Mouse (Mus musculus) intestine, embryonic 16.5 days (tissue): ENCODE results near the gene Gm43064. TPM values are rescaled to one million over a fixed set of nuclear protein-coding genes. Genes with fewer than 3 reads are reported as not detected.
"Not testable (repeated sequence)": the region's sequence is repeated elsewhere in the genome, so short reads cannot be mapped to it uniquely, and the experiment has no call there.

Experiments used
- ATAC-seq: fragments of 200-750 bp; cut with Nextera tagmentation; 2 replicates; pipeline ENCODE4 v1.8.0; 2017; ENCODE audit warnings: moderate TSS enrichment, moderate library complexity
- H3K27ac ChIP-seq: fragments of 300-500 bp; sonication (generic); 2 replicates; pipeline ENCODE4 v1.5.1; 2014; ENCODE audit warnings: mild to moderate bottlenecking, low read length
- H3K27me3 ChIP-seq: fragments of 300-500 bp; sonication (generic); replicated peaks from 2 replicates; pipeline ENCODE4 v1.6.1; 2014; ENCODE audit warnings: low read length, control low read depth, mixed read lengths; ENCODE audit not compliant: control insufficient read depth, insufficient read depth
- H3K36me3 ChIP-seq: fragments of 300-500 bp; sonication (generic); 2 replicates; pipeline ENCODE4 v1.6.1; 2014; ENCODE audit warnings: low read length, control low read depth; ENCODE audit not compliant: control insufficient read depth, insufficient read depth
- H3K4me1 ChIP-seq: fragments of 300-500 bp; sonication (generic); 2 replicates; pipeline ENCODE4 v1.6.1; 2014; ENCODE audit warnings: low read length, control low read depth, mixed read lengths; ENCODE audit not compliant: control insufficient read depth, insufficient read depth
- H3K4me2 ChIP-seq: fragments of 300-500 bp; sonication (generic); 2 replicates; pipeline ENCODE4 v1.6.1; 2014; ENCODE audit warnings: low read depth, low read length, control low read depth
- H3K4me3 ChIP-seq: fragments of 300-500 bp; sonication (generic); 2 replicates; pipeline ENCODE4 v1.5.1; 2014; ENCODE audit warnings: mild to moderate bottlenecking, low read length
- H3K9ac ChIP-seq: fragments of 300-500 bp; sonication (generic); 2 replicates; pipeline ENCODE4 v1.6.1; 2014; ENCODE audit warnings: low read depth, low read length
- H3K9me3 ChIP-seq: fragments of 300-500 bp; sonication (generic); 2 replicates; pipeline ENCODE4 v1.6.1; 2016; ENCODE audit warnings: low read length, control low read depth; ENCODE audit not compliant: control insufficient read depth
- WGBS: fragments of 180-500 bp; shearing (Covaris S2); extraction: QIAGEN DNeasy Blood & Tissue Kit; methylation state at CpG from one replicate; pipeline ENCODE4 v1.1.7; 2014; 5-methylcytosine and 5-hydroxymethylcytosine counted together
- polyA plus RNA-seq: library from polyadenylated mRNA; unstranded; fragments of >200 nt; fragmentation: Nextera tagmentation; extraction: Ambion mirVana; gene quantifications from 2 replicates; pipeline ENCODE4 v1.2.1, GENCODE M21; 2015

The Gm43064 gene
- polyA plus RNA-seq, 1 experiment from 2014 or later, result 0.45 TPM

DNA sequence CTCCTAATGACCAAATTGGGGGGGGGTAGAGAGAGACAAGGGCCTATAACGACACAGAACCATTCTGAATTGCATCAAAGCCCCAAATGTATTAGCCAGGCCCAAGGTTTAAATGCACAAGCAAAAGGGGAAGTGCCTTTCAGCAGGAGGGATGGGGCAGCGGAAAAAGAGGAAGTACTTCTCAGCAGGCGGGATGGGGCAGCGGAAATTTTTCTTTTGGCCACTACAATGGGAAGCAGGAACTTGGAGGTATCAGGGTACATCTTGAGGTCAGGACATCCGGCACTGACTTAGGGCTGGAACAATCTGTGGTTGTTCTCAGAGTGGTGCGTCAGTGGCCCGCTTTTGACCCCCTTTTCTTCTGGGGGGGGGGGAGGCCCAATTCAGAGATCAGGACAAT, 31.6 kb downstream of the Gm43064 start:
- H3K27ac ChIP-seq, H3K4me3 ChIP-seq, H3K4me1 ChIP-seq, H3K36me3 ChIP-seq, H3K27me3 ChIP-seq, H3K9me3 ChIP-seq, H3K9ac ChIP-seq, H3K4me2 ChIP-seq, ATAC-seq: not testable (repeated sequence)
- WGBS, result 90% methylated on average over 7 of the region's 7 CpGs

DNA sequence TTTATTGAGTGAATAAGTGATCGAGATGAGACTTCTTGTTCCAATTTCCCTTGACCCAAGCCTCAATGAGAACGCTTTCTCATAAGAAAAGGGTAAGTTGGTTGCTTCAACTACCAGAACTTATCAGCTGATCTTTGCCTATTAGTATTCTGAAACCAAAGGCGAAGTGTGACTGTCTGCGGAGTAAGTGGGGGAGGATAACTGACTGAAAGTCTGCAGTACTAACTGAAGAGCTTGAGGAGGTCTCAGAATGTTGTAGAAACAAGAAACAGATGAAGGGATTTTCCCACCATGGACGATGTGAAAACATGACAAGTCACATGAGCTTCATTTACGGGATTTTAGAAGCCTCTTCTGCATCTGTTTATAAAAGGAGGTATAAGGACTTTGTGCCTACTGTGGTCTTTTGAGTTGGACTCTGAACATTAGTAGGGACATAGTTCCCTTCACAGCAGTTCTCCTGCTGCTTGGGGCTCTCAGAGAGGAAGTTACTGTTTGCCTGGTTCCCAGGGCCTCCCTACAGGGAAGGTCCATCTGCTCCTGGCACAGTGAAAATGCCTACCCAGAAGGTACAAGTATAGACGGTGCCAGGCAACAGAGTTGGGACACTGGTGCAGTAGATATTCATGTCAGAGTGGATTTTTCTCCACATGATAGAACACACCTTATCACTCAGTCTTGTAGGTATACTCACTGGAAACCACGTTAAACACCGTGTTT, 41.4 kb downstream of the Gm43064 start:
- no peaks in the 10 kb centered on the region for H3K4me1 ChIP-seq
- no peaks in the 10 kb centered on the region for H3K9me3 ChIP-seq
- peak; percentile 82 for ATAC-seq
- WGBS, result 74% methylated on average over 9 of the region's 9 CpGs
- no peaks in the 10 kb centered on the region for H3K36me3 ChIP-seq
- no peak overlapping the region for H3K9ac ChIP-seq
- H3K4me2 ChIP-seq, result no peak overlapping the region
- no peak overlapping the region for H3K4me3 ChIP-seq
- no peaks in the 10 kb centered on the region for H3K27me3 ChIP-seq
- H3K27ac ChIP-seq, result no peak overlapping the region

DNA sequence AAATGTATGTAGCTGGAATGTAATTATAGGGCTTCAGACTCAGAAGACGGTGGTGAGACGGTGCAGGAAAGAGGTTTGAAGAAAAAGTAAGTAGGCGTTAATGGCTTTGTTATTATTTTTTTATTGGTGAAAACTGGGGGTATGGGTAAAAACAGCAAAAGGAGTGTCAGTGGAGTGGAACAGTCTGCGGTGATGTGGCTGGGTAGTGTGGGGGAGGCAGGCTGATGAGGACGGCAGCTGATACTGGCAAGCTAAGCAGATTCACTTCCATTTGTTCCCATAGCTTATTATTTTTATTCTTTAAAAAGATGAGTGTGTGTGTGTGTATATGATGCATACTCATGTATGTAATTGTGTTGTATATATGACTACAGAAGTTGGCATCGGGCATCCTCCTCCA, 42.1 kb downstream of the Gm43064 start:
- no peak overlapping the region for H3K4me2 ChIP-seq
- H3K36me3 ChIP-seq, result no peaks in the 10 kb centered on the region
- no peaks in the 10 kb centered on the region for H3K9me3 ChIP-seq
- H3K9ac ChIP-seq, result no peak overlapping the region
- H3K4me3 ChIP-seq, result no peak overlapping the region
- no peaks in the 10 kb centered on the region for H3K4me1 ChIP-seq
- no peak for ATAC-seq
- no peaks in the 10 kb centered on the region for H3K27me3 ChIP-seq
- WGBS, result 90% methylated on average over 6 of the region's 6 CpGs
- H3K27ac ChIP-seq, result no peak overlapping the region

DNA sequence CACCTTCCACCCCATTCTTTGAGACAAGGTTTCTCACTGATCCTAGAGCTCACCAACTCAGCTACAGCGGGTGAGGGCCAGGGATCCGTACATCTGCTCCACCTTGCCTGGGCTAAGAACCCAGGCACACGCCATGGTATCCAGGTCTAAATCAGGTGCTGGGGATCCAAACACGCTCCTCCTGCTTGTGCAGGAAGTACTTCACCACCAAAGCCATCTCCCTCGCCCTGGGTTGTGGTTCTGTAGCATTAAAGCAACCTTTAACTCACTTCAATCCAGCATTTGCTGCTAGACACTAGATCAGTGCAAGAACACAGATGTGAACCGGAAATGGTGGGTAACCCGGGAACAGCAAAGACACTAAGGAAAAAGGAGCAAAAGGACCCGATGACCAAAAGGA, 42.5 kb downstream of the Gm43064 start:
- ATAC-seq, result no peak
- Histone ChIP-seq H3K4me3 (no peak overlapping the region), H3K9ac (no peak overlapping the region), H3K4me1 (no peaks in the 10 kb centered on the region), H3K36me3 (no peaks in the 10 kb centered on the region), H3K9me3 (no peaks in the 10 kb centered on the region), H3K4me2 (no peak overlapping the region), H3K27ac (no peak overlapping the region), H3K27me3 (no peaks in the 10 kb centered on the region)
- 92% methylated on average over 8 of the region's 8 CpGs for WGBS

DNA sequence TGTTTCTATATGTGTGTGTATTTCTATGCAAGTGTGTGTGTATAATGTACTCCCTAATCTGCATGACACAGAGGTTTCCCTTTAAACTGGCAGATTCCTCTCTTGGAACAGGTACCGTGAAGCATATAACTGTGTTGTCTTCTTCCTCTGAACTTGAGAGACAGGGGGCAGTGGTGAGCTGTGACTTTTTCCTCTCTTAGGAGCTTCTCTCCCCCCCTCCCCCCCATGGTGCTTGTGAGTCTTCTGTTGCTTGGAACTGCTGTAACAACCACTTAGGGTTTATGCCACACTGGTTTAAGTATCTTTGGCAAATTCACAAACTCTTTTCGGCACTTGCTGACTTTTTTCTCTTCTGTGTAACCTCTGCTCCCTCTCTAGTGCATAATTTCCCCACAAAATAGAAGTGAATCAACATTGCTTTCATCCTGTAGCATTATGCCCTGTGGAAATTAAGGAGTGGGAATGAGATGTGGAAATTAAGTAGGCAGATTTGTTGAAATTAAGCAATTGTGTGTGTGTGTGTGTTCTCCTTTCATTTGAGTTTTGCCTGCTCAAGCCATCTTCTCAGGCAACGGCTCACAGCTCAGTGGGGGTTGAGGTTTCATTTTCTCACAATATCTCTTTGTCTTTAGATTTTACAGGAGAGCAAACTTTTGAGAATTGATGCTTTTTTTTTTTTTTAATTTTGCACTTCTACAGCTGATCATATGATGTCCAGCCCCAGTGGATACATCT, 43.4 kb downstream of the Gm43064 start:
- Histone ChIP-seq H3K4me2 (no peak overlapping the region), H3K9ac (no peak overlapping the region), H3K27ac (no peak overlapping the region), H3K36me3 (no peaks in the 10 kb centered on the region), H3K4me3 (no peak overlapping the region), H3K27me3 (no peaks in the 10 kb centered on the region), H3K9me3 (no peaks in the 10 kb centered on the region), H3K4me1 (no peaks in the 10 kb centered on the region)
- ATAC-seq, result no peak
- 65% methylated on average over 3 of the region's 3 CpGs for WGBS

DNA sequence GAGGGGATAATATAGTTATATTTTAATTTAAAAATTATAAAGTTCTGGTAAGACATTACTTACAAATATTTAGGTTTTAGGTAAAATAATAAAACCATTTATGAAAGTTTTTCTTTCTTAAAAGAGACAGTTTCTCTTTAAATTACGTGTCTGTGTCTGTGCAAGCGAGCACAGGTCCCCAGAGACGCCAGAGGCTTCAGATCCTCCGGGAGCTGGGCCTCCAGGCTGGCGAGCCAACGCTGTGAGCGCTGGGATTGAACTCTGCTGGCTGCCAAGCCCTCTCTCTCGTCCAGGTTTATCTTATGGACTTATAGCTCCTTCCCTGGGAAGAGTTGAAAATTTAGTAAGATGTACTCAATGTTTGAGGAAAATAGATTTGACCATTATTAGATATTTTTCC, 44.4 kb downstream of the Gm43064 start:
- no peak overlapping the region for H3K9ac ChIP-seq
- H3K9me3 ChIP-seq, result no peaks in the 10 kb centered on the region
- H3K4me3 ChIP-seq, result no peak overlapping the region
- no peak overlapping the region for H3K4me2 ChIP-seq
- no peaks in the 10 kb centered on the region for H3K27me3 ChIP-seq
- H3K27ac ChIP-seq, result no peak overlapping the region
- no peaks in the 10 kb centered on the region for H3K4me1 ChIP-seq
- no peaks in the 10 kb centered on the region for H3K36me3 ChIP-seq
- WGBS, result 51% methylated on average over 8 of the region's 8 CpGs
- no peak for ATAC-seq

DNA sequence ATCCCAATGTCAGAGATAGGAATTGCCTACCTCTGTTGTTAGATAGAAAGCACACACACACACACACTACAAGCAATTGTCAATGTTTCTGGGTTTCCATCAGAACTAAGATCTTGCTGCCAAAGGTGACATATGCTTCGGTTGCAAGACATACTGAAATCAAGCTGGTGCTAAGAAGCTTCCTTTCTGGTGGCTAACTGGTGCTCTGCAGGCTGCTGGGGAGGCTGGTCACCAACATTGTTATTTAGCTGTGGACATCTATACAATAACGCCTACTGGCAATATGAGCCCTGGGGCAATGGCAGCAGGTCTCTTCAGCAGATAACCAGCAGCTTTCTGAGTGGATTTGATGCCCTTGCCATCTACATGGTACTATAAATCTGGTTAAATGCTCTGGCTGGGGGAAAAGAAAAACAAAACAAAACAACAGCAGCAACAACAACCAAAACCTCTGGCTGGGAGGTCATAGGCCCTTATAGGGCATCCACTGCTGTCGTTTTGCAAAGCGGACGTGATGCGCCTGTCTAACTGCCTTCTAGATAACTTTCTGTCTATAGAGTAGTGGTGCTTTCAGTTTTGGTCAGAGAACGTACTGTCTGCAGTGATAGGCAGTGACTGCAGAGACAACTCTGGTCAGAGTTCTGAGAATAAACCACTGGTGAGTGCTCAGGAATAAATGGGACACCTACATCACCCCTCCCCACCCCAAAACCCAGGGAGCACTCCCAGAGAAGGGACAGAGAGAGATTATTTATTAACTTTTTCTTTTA, 47.8 kb downstream of the Gm43064 start:
- no peak for ATAC-seq
- Histone ChIP-seq H3K27ac (no peak overlapping the region), H3K9ac (no peak overlapping the region), H3K27me3 (no peaks in the 10 kb centered on the region), H3K36me3 (no peaks in the 10 kb centered on the region), H3K4me3 (no peak overlapping the region), H3K4me1 (no peaks in the 10 kb centered on the region), H3K9me3 (no peaks in the 10 kb centered on the region), H3K4me2 (no peak overlapping the region)
- WGBS, result 88% methylated on average over 7 of the region's 7 CpGs

DNA sequence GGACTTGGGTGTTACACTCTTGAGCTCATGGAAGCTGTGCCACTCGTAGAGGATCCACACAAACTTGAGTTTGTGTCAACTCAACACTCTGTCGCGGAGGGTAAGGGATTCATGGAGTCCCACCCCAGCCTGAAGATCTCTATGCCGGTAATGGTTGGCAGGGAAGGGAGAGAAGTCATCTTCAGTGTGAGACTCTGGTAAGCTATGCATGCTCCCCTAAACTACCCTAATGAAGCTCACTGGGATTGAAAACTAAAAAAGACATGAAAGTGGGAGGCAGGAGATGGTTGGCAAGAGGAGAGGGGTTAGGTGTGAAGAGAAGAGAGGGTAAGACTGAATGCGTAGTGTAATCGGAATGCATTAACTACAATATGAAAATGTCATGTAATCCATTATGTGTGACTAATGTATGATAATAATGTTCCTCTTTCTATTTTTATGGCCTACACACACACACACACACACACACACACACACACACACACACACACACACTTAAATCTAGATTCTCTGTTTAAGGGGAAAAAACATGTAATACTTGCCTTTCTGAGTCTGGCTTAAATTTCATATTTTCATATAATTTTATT, 48.7 kb downstream of the Gm43064 start:
- Histone ChIP-seq H3K36me3 (no peaks in the 10 kb centered on the region), H3K27ac (no peak overlapping the region), H3K4me1 (no peaks in the 10 kb centered on the region), H3K27me3 (no peaks in the 10 kb centered on the region), H3K9ac (no peak overlapping the region), H3K9me3 (no peaks in the 10 kb centered on the region), H3K4me2 (no peak overlapping the region), H3K4me3 (no peak overlapping the region)
- no peak for ATAC-seq
- 90% methylated on average over 6 of the region's 6 CpGs for WGBS
